Mouse (Mus musculus) pancreas, adult 10 weeks (tissue): ENCODE measurements around the gene 1700019N19Rik. TPM values are rescaled to one million over a fixed set of nuclear protein-coding genes. Genes with fewer than 3 reads are reported as not detected.

Experiments used
- polyA plus RNA-seq: library from polyadenylated mRNA; stranded (reverse); fragments of 350-450 nt; fragmentation: Illumina TruSeq; extraction: RNeasy Lipid Tissue Mini Kit (QIAGEN cat#74804); gene quantifications from one replicate; pipeline ENCODE4 v1.2.3, GENCODE M21; 2015; ENCODE audit warnings: low read depth, low replicate concordance; ENCODE audit not compliant: insufficient read depth

The 1700019N19Rik gene
- not detected for polyA plus RNA-seq

DNA sequence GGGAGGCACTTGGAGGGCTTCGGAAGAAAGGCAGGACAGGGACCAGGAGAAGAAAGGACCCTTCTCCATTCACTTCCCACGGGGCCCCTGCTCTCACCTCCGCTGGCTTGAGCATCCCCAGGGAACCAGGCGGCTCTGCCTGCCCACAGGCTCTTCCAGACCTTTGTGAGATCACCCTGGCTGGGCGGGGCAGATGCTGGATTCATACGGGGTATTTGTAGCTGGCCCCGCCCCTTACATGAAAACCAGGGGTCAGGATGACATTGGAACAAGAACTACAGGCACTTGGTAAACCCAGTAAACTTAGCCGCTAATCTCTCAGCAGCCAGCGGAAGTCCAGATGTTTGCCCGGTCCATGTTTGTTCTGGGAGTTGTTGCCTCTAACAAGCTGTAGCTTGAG lies at the start of gene 1700019N19Rik:
TSS of gene 1700019N19Rik (minus strand) at position 178 of the 400 bp plus-strand sequence.

DNA sequence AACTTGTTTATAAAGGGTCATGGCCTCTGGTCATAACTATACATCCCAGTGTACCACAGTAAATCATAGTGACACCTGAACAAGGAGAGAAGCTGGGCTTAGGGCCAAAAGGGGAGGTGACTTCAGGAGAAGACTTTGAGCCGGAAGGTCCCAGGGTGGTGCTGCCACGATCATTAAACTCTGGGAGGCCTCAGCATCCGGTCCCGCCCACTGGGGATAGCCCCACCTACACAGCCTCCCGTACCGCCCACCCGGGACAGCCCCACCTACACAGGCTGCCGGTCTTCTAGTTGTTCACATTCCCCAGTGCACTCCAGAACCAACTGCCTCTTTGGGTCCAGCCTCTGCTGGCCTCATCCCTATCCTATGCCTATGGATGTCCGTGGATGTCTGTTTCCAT lies 34.8 kb downstream of the 1700019N19Rik start, which contains the start of gene Pnliprp2:
TSS of gene Pnliprp2 (plus strand) at position 297 of the 400 bp plus-strand sequence.

Other genes starting within 250 kb of the 1700019N19Rik start
- 29,383 TPM for gene Pnlip, start 142.0 kb downstream of the 1700019N19Rik start, polyA plus RNA-seq
- gene Pnliprp1, start 65.6 kb downstream of the 1700019N19Rik start, polyA plus RNA-seq, result 14,549 TPM
- 1,263 TPM for gene Pnliprp2, start 34.7 kb downstream of the 1700019N19Rik start, polyA plus RNA-seq
- gene Eno4, start 149.0 kb upstream of the 1700019N19Rik start, polyA plus RNA-seq, result not detected
- 2.0 TPM for gene Hspa12a, start 149.2 kb upstream of the 1700019N19Rik start, polyA plus RNA-seq